Mouse (Mus musculus) forelimb bud, embryonic 11.5 days (tissue): ENCODE measurements around the gene Nop9.

Experiments used
- DNase-seq: peaks from one replicate; pipeline ENCODE4 v3.0.0-alpha.2; 2012; ENCODE audit warnings: low read depth, low spot score

The Nop9 gene

GRCm38 (mm10) chr14:55769087-55769703, 23.7 kb downstream of the Nop9 start:
- no peak for DNase-seq

GRCm38 (mm10) chr14:55776711-55777110, 31.2 kb downstream of the Nop9 start:
- no peak for DNase-seq

- no peak for DNase-seq
Observed at GRCm38 (mm10) chr14:55777176-55777575, 31.7 kb downstream of the Nop9 start.

- no peak for DNase-seq
Observed at GRCm38 (mm10) chr14:55777806-55778205, 32.3 kb downstream of the Nop9 start.

- DNase-seq: no peak
Observed at GRCm38 (mm10) chr14:55778686-55779085, 33.2 kb downstream of the Nop9 start.

- DNase-seq: no peak
Observed at GRCm38 (mm10) chr14:55779656-55780055, 34.2 kb downstream of the Nop9 start.

GRCm38 (mm10) chr14:55780736-55781135, 35.2 kb downstream of the Nop9 start:
- no peak for DNase-seq

- peak; percentile 89 for DNase-seq
Observed at GRCm38 (mm10) chr14:55781310-55781709, 35.8 kb downstream of the Nop9 start.

- no peak for DNase-seq
Observed at GRCm38 (mm10) chr14:55782361-55782960, 37.0 kb downstream of the Nop9 start.

- peak; percentile 73 for DNase-seq
Observed at GRCm38 (mm10) chr14:55783171-55783957, 37.9 kb downstream of the Nop9 start.

GRCm38 (mm10) chr14:55783958-55784235, 38.4 kb downstream of the Nop9 start, which contains the start of gene Adcy4:
TSS of gene Adcy4 (minus strand) at chr14:55784095.
- no peak for DNase-seq

- no peak for DNase-seq
Observed at GRCm38 (mm10) chr14:55785195-55785594, 39.7 kb downstream of the Nop9 start.

- no peak for DNase-seq
Observed at GRCm38 (mm10) chr14:55787731-55788130, 42.2 kb downstream of the Nop9 start.

- no peak for DNase-seq
Observed at GRCm38 (mm10) chr14:55788256-55789050, 43.0 kb downstream of the Nop9 start, which contains the start of gene Ripk3. TSS of gene Ripk3 (minus strand) at chr14:55788865.

GRCm38 (mm10) chr14:55793461-55793860, 48.0 kb downstream of the Nop9 start:
- DNase-seq: no peak

- no peak for DNase-seq
Observed at GRCm38 (mm10) chr14:55793946-55794345, 48.5 kb downstream of the Nop9 start.

- DNase-seq: no peak
Observed at GRCm38 (mm10) chr14:55795380-55796163, 50.1 kb downstream of the Nop9 start.
